Mouse (Mus musculus) neural tube, embryonic 11.5 days (tissue): Measurements from ENCODE around the gene Inpp5b. TPM values are rescaled to one million over a fixed set of nuclear protein-coding genes. Genes with fewer than 3 reads are reported as not detected.

Source experiments
- ATAC-seq: fragments of 200-750 bp; cut with Nextera tagmentation; 2 replicates; pipeline ENCODE4 v1.8.0; 2017; ENCODE audit warnings: moderate number of reproducible peaks, mild to moderate bottlenecking, moderate TSS enrichment, moderate library complexity; ENCODE audit not compliant: insufficient read depth, low FRiP score, low TSS enrichment
- DNase-seq: peaks from one replicate; pipeline ENCODE4 v3.0.0-alpha.2; 2015; ENCODE audit warnings: low spot score
- H3K27ac ChIP-seq: fragments of 300-500 bp; sonication (generic); 2 replicates; pipeline ENCODE4 v1.5.1; 2014; ENCODE audit warnings: low read depth, mild to moderate bottlenecking, low read length
- H3K27me3 ChIP-seq: fragments of 300-500 bp; sonication (generic); 2 replicates; pipeline ENCODE4 v1.6.1; 2014; ENCODE audit warnings: mild to moderate bottlenecking, low read length, mixed read lengths; ENCODE audit not compliant: control insufficient read depth, insufficient read depth
- H3K36me3 ChIP-seq: fragments of 300-500 bp; sonication (generic); 2 replicates; pipeline ENCODE4 v1.6.1; 2014; ENCODE audit warnings: mild to moderate bottlenecking, low read length, moderate library complexity, mixed read lengths; ENCODE audit not compliant: control insufficient read depth, insufficient read depth
- H3K4me1 ChIP-seq: fragments of 300-500 bp; sonication (generic); 2 replicates; pipeline ENCODE4 v1.6.1; 2014; ENCODE audit warnings: low read length, mixed read lengths; ENCODE audit not compliant: control insufficient read depth, insufficient read depth
- H3K4me2 ChIP-seq: fragments of 300-500 bp; sonication (generic); 2 replicates; pipeline ENCODE4 v1.6.1; 2014; ENCODE audit warnings: low read depth, mild to moderate bottlenecking, moderate library complexity
- H3K4me3 ChIP-seq: fragments of 300-500 bp; sonication (generic); 2 replicates; pipeline ENCODE4 v1.5.1; 2014; ENCODE audit warnings: low read depth, low read length
- H3K9ac ChIP-seq: fragments of 300-500 bp; sonication (generic); 2 replicates; pipeline ENCODE4 v1.6.1; 2014; ENCODE audit warnings: mild to moderate bottlenecking, low read length
- H3K9me3 ChIP-seq: fragments of 300-500 bp; sonication (generic); 2 replicates; pipeline ENCODE4 v1.6.1; 2016; ENCODE audit warnings: low read length; ENCODE audit not compliant: control insufficient read depth
- WGBS: fragments of 180-500 bp; shearing (Covaris S2); extraction: QIAGEN DNeasy Blood & Tissue Kit; methylation state at CpG from one replicate; pipeline ENCODE4 v1.1.7; 2014; 5-methylcytosine and 5-hydroxymethylcytosine counted together
- microRNA counts: library from miRNA; unstranded; fragments of <30 nt; microRNA quantifications from one replicate; lab custom pipeline; 2015
- microRNA-seq: library from miRNA; unstranded; fragments of <30 nt; microRNA quantifications from one replicate; pipeline ENCODE4, GENCODE M21; 2016
- polyA plus RNA-seq: library from polyadenylated mRNA; unstranded; fragments of >200 nt; fragmentation: Nextera tagmentation; extraction: Ambion mirVana; gene quantifications from 2 replicates; pipeline ENCODE4 v1.2.1, GENCODE M21; 2014

Inpp5b gene
- polyA plus RNA-seq, 1 experiment from 2014 or later: 24.9 TPM

GRCm38 (mm10) chr4:124838035-124838700 is 96.5 kb downstream of the Inpp5b start:
- Histone ChIP-seq H3K27ac (no peak overlapping the region), H3K4me3 (no peak overlapping the region), H3K4me2 (no peak overlapping the region), H3K4me1 (no peaks in the 10 kb centered on the region), H3K9ac (no peak overlapping the region), H3K9me3 (no peaks in the 10 kb centered on the region), H3K36me3 (peaks cover 7% of the 10 kb centered on the region), H3K27me3 (no peaks in the 10 kb centered on the region)
- WGBS: 91% methylated on average over 14 of the region's 14 CpGs
- DNase-seq (no peak), ATAC-seq (no peak)

DNA sequence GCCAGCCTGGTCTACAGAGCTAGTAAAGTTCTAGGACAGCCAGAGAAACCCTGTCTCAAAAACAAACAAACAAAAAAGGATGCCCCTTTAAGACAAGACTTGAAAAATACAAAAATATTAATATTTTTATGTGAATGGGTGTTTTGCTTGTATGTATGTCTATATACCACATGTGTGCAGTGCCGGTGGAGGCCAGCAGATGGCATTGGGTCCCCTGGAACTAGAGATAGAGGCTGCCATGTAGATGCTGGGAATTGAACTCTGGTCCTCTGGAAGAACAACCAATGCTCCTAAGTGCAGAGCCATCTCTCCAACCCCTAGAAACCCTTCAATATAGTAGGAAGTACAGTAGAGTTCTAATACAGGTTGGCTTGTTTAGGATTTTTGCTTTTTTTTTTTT is 99.3 kb downstream of the Inpp5b start:
- DNase-seq (no peak), ATAC-seq (no peak)
- no peaks in the 10 kb centered on the region for H3K4me1 ChIP-seq
- 100% methylated on average over 1 of the region's 1 CpGs for WGBS
- peaks cover 7% of the 10 kb centered on the region for H3K36me3 ChIP-seq
- no peak overlapping the region for H3K4me2 ChIP-seq
- no peaks in the 10 kb centered on the region for H3K27me3 ChIP-seq
- no peak overlapping the region for H3K27ac ChIP-seq
- no peak overlapping the region for H3K4me3 ChIP-seq
- no peaks in the 10 kb centered on the region for H3K9me3 ChIP-seq
- H3K9ac ChIP-seq: no peak overlapping the region

DNA sequence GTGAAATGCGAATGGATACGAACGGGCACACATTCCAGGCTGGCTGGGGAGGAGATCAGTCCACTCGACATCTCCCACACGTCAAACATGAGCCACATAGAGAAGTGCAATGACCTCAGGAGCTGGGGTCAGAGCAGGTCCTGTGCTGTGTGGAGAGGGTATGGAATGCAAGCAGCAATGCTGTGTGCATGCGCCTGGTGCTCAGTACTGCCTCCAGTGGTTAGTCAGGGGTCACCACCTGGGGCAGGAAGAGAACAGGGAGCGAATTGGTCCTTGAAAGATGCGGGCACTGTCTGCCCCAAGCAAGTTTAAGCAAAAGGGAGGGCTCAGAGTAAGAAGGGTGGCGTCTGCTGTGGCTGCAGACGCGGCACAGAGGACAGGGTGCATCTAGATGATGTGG is 101.8 kb downstream of the Inpp5b start:
- no peak overlapping the region for H3K27ac ChIP-seq
- H3K4me2 ChIP-seq: no peak overlapping the region
- H3K4me3 ChIP-seq: no peak overlapping the region
- H3K9ac ChIP-seq: no peak overlapping the region
- 60% methylated on average over 11 of the region's 11 CpGs for WGBS
- DNase-seq (peak; percentile 54), ATAC-seq (no peak)
- H3K27me3 ChIP-seq: no peaks in the 10 kb centered on the region
- H3K9me3 ChIP-seq: no peaks in the 10 kb centered on the region
- H3K36me3 ChIP-seq: peaks cover 6% of the 10 kb centered on the region
- no peaks in the 10 kb centered on the region for H3K4me1 ChIP-seq

GRCm38 (mm10) chr4:124847573-124847972 is 105.9 kb downstream of the Inpp5b start:
- no peaks in the 10 kb centered on the region for H3K27me3 ChIP-seq
- ATAC-seq: no peak
- no peak overlapping the region for H3K4me2 ChIP-seq
- peaks cover 5% of the 10 kb centered on the region for H3K36me3 ChIP-seq
- 4% methylated on average over 8 of the region's 8 CpGs for WGBS
- DNase-seq: peak; percentile 86
- H3K9me3 ChIP-seq: no peaks in the 10 kb centered on the region
- H3K27ac ChIP-seq: no peak overlapping the region
- H3K9ac ChIP-seq: no peak overlapping the region
- H3K4me1 ChIP-seq: peaks cover 11% of the 10 kb centered on the region
- no peak overlapping the region for H3K4me3 ChIP-seq

- H3K27me3 ChIP-seq: no peaks in the 10 kb centered on the region
- ATAC-seq (peak; percentile 60), DNase-seq (no peak)
- H3K4me3 ChIP-seq: peak overlapping the region; percentile 100
- peaks cover 2% of the 10 kb centered on the region for H3K36me3 ChIP-seq
- H3K27ac ChIP-seq: peak overlapping the region; percentile 93
- H3K4me1 ChIP-seq: peaks cover 11% of the 10 kb centered on the region
- peak overlapping the region; percentile 83 for H3K4me2 ChIP-seq
- 2% methylated on average over 24 of the region's 24 CpGs for WGBS
- H3K9me3 ChIP-seq: no peaks in the 10 kb centered on the region
- peak overlapping the region; percentile 83 for H3K9ac ChIP-seq
Measured at GRCm38 (mm10) chr4:124849631-124850260, 108.1 kb downstream of the Inpp5b start.

DNA sequence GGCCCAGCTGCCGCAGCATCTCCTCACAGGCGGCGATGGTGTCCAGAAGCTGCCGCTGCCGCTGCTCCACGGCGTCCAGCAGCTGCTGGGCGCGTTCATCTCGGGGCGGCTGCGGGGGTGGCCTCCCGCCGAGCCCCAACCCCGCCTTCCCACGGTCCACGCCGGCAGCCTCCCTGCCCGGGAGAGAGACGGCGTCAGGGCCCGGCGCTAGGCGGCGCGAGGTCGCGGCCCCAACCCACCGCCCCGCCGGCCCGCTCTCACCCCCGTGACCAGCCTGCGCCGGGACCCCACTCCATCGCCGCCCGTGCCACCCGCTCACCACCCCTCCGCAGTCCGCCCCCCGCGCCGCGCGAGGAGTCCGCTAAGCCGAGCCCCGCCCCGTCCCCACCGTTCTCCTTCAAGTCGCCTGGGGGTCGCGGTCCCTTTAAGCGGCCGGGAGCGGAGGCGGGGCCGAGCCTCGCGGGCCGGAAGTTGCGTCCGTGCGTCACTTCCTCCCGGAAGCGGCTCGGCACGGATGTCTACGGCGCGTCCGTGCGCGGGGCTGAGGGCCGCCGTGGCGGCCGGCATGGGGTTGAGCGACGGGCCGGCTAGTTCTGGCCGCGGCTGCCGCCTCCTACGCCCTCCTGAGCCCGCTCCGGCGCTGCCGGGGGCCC is 108.7 kb downstream of the Inpp5b start, which contains the start of gene Yrdc:
Gene Yrdc, plus strand, starts transcription at position 419 of the 653 bp plus-strand sequence.
- peak; percentile 97 for DNase-seq
- Histone ChIP-seq H3K27me3 (no peaks in the 10 kb centered on the region), H3K4me3 (peak within 1 kb of the TSS; percentile 100), H3K36me3 (peaks cover 4% of the 10 kb centered on the region), H3K27ac (peak within 1 kb of the TSS; percentile 93), H3K9ac (peak within 1 kb of the TSS; percentile 83), H3K9me3 (no peaks in the 10 kb centered on the region), H3K4me1 (peaks cover 11% of the 10 kb centered on the region), H3K4me2 (peak within 1 kb of the TSS; percentile 83)
- WGBS: under 1% methylated on average over 79 of the region's 90 CpGs
- peak; percentile 92 for ATAC-seq

MicroRNA genes within 50 kb of the gene (microRNA counts, 519-probe panel; counts per million panel counts)
- microRNA mmu-miR-697 (lab: Ali Mortazavi, UCI) (171 counts per million, percentile 57 among the panel's probes with 10 or more counts), microRNA mmu-miR-698 (lab: Ali Mortazavi, UCI) (171 counts per million, percentile 57 among the panel's probes with 10 or more counts)

Small RNA genes within 50 kb of the gene (microRNA-seq; reads per million reads assigned to microRNA genes)
- not detected for gene Gm24721
- not detected for gene Mir697
- gene Mir698: not detected

Other genes with a start within 250 kb of the Inpp5b start
- 0.54 and 0.57 TPM in 2 replicates for gene 3100002H09Rik, start 131.0 kb upstream of the Inpp5b start, polyA plus RNA-seq
- gene Pou3f1, start 85.0 kb upstream of the Inpp5b start, polyA plus RNA-seq: 17.0 and 17.1 TPM in 2 replicates
- 54.0 and 56.7 TPM in 2 replicates for gene Utp11, start 48.2 kb upstream of the Inpp5b start, polyA plus RNA-seq
- 6.2 and 6.5 TPM in 2 replicates for gene Fhl3, start 41.1 kb upstream of the Inpp5b start, polyA plus RNA-seq
- 196 TPM in 2 replicates for gene Sf3a3, start 27.1 kb upstream of the Inpp5b start, polyA plus RNA-seq
- gene Mtf1, start 60.3 kb downstream of the Inpp5b start, polyA plus RNA-seq: 15.3 and 16.0 TPM in 2 replicates
- 50.8 and 58.1 TPM in 2 replicates for gene Yrdc, start 108.8 kb downstream of the Inpp5b start, polyA plus RNA-seq
- 36.5 and 41.5 TPM in 2 replicates for gene 1110065P20Rik, start 109.3 kb downstream of the Inpp5b start, polyA plus RNA-seq
- 9.1 and 11.8 TPM in 2 replicates for gene Maneal, start 120.3 kb downstream of the Inpp5b start, polyA plus RNA-seq
- gene Epha10, start 139.0 kb downstream of the Inpp5b start, polyA plus RNA-seq: 3.7 and 4.0 TPM in 2 replicates
- 4.9 and 6.5 TPM in 2 replicates for gene 9930104L06Rik, start 195.2 kb downstream of the Inpp5b start, polyA plus RNA-seq
- gene Cdca8, start 197.5 kb downstream of the Inpp5b start, polyA plus RNA-seq: 181 and 186 TPM in 2 replicates
- 3.9 and 4.2 TPM in 2 replicates for gene Rspo1, start 244.6 kb downstream of the Inpp5b start, polyA plus RNA-seq